Mouse (Mus musculus) urinary bladder, postnatal 14 days (tissue): ENCODE data around the gene Chtf18.
A peak's percentile ranks its signal among the peaks of the same experiment; 100 is the strongest.

Source experiments
- DNase-seq: peaks from one replicate; pipeline ENCODE4 v3.0.0; 2021; ENCODE audit warnings: low spot score

Chtf18 gene

DNA sequence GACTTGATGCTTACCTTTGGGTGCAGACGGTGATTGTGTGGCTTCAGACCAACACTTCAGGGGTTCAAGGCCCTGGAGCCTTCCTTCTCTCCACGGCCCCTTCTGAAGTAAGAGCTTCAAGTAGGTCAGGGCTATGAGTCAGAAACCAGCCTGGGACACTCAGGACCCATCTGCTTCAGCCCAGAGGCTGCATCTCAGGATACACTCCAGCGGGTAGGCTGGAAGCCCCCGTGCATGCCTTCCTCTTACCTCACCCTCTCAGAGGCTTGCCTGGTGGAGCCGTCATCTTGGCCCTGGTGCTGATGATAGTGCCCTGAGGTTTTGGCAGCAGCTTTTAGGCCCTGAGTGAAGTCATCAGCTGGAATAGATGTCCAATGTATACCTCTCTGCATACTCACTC, 8.0 kb upstream of the Chtf18 start:
- no peak for DNase-seq

DNA sequence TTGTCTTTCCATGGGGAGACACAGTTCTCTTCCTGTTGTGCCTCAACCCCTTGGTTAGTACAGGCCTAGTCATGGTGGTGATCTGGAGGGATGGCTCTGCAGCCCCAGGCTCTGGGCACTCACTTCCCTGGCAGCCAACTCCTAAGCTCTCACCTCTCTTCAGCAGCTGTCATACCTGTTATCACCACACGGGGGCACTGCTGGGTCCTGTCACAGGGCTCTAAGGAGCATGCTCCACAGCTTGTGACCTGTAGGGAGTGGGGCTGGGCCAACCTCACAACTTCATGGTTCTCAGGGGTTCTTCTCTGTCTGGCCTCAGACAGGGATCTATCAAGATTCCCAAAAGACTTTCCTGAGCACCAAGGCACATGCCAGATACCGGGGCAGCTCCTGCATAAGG, 4.9 kb upstream of the Chtf18 start:
- peak; percentile 85 for DNase-seq

- DNase-seq: no peak
These were observed 721 bp upstream of the Chtf18 start for GRCm38 (mm10) chr17:25728009-25728270.

GRCm38 (mm10) chr17:25725264-25725663, 2.0 kb downstream of the Chtf18 start:
- no peak for DNase-seq

DNA sequence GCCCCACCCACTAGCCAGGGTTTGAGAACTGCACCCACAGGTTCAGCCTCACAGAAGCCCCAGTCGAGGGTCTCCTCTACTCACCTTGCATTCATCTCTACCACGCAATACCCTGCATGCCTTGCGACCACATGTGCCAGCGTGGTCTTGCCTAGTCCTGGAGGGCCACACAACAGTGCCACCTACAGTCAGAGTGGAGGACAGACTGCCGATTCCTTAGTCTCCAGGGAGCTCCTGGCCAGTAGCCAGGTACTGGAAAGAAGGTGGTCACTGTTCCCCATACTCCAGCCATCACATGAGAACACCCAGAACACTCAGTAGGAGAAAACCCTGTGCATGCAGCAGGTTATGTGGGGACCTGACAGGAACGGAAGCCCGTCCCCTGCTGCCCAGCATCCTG, 3.3 kb downstream of the Chtf18 start:
- no peak for DNase-seq

DNA sequence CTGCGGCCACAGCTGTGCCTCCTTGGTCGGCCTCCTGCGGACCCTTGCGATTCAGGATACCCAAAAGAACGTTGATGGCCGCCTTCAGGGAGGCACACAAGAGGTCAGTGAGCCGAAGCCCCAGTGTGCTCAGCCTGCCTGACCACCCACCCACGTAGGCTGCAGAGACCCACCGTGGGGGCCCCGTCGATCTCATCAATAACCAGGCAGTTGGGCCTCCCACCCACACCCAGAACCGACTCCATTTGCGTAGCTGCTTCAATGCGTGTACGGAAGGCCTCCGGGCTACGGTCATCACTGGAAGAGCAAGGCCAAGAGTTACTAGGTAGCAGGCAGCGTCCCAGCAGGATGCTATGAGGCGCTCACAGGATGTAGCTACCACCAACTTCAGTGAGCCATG, 3.7 kb downstream of the Chtf18 start:
- DNase-seq: no peak

- DNase-seq: no peak
These were observed 5.7 kb downstream of the Chtf18 start for GRCm38 (mm10) chr17:25721476-25721875.

GRCm38 (mm10) chr17:25717691-25718090, 9.5 kb downstream of the Chtf18 start:
- DNase-seq: no peak

GRCm38 (mm10) chr17:25716711-25717637, 10.2 kb downstream of the Chtf18 start, which contains the start of gene Gng13:
Gene Gng13 (plus strand): TSS chr17:25717171.
- DNase-seq: no peak

DNA sequence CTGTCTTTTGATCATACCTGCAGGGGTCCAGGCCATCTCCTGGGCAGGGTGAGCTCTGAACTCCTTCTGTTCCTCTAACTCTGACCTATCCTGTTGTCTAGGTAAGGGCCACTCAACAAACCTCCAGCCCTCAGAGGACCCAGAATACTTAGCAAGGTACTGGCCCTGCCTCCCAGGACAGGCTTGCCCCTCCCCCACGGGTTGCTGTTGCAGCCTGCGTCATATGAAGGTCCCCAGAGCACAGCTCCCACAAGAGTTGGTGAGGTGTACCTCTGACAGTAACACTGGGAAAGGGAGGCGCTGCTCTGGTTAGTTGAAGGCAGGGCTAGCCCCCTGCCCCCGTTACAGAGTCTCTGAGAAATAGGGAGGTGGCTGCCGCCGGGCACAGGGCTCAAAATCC, 11.1 kb downstream of the Chtf18 start:
- DNase-seq: no peak

- DNase-seq: no peak
These were observed 11.6 kb downstream of the Chtf18 start for GRCm38 (mm10) chr17:25715627-25716026.

DNA sequence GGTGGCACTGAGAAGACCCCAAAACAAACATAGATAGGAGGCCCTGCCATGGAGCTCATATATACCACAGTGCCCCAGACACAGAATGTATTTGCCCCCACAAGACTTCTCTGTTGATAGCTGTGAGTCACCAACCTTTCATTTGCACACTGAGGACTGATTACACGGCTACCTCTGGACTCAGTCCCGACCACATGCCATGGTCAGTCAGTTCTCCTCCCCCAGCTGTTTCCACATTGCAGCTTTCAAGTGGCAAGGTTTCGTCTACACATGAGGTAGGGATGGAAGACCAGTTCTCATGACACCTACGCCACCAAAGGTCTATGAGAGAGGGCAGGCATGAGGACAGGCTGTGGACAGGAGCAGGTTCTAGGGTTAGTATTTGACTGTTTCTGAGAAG, 16.1 kb downstream of the Chtf18 start:
- no peak for DNase-seq

GRCm38 (mm10) chr17:25709994-25710393, 17.2 kb downstream of the Chtf18 start:
- DNase-seq: no peak

GRCm38 (mm10) chr17:25700863-25701496, 26.2 kb downstream of the Chtf18 start:
- no peak for DNase-seq

- peak; percentile 71 for DNase-seq
These were observed 28.8 kb downstream of the Chtf18 start for GRCm38 (mm10) chr17:25698446-25698845.

DNA sequence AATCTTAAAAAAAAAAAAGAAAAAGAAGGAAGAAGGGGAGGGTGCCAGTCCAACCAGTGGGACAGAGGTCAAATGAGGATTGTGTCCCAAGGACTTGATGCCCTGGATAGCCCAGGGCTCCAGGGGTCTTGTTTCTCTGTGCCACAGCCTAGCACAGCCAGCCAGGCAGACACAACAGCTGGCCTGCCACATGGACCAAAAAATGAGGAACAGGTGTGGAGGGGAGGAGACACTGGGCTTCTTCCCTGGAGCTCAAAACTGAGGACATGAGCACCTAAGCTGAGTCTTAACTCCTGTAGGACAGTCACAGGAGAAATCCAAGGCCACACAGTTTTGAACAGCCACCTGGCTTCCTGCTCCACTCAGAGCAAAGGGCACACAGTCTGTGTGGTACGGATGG, 31.0 kb downstream of the Chtf18 start:
- DNase-seq: no peak

DNA sequence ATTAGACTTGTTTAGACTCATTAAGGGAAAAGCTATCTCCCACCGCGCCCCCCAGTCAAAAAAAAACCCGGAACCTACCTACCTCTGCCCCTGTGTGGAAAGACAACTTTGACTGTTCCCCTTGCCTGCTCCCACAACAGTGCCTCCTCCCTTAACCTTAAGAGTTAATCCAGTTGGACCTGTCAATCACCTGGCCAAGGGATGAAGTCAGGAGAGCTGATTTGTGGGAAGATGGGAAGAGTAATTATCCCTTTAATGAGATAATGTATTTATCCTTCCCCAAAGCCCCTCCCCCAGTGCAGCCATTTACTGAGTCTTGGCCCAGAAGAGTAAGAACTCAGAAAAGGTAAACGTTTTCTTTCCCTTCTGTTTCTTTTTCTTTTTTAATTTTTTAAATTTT, 38.3 kb downstream of the Chtf18 start:
- DNase-seq: no peak

- DNase-seq: no peak
These were observed 40.9 kb downstream of the Chtf18 start for GRCm38 (mm10) chr17:25686323-25686722.

GRCm38 (mm10) chr17:25681636-25682035, 45.6 kb downstream of the Chtf18 start:
- DNase-seq: no peak

DNA sequence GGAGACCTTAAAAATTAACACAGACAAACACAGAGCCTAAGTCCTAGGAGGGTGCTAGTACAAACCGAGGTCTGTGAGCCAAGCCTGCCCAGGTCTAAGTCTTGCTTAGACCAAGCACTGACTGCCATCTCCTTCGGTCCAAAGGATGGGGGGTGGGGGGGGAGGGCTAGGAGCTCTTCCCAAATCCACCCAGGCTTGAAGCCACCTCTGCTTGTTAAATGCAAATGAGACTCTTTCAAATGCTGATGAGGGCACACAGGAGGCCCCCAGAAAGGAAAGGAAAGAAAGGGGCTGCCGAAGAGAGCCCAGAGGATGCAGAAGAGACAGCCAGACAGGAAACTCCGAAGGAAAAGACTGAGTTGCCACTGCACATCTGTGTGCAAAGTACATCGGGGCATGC, 47.4 kb downstream of the Chtf18 start:
- no peak for DNase-seq

DNA sequence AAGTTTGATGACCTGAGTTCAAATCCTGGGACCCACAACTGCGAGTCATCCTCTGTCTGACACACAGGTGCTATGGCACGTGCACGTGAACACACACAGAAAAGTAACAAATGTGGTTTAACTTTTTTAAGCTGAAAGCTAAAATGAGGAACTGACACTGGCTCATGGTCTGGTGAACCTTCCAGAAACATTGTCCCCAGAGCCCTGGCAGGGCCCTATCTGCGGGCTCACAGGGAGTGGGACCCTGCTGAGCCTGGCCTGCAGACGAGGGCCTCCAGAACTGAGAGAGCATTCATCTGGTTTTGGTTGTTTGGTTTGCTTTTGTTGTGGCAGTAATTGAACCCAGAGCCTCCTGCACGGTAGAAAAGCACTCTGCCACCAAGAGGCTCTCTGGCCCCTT, 49.2 kb downstream of the Chtf18 start:
- no peak for DNase-seq

GRCm38 (mm10) chr17:25672982-25673381, 54.2 kb downstream of the Chtf18 start:
- no peak for DNase-seq
